Mouse (Mus musculus): ENCODE results near the gene Hsf2bp.
A peak's percentile ranks its signal among the peaks of the same experiment; 100 is the strongest.

Hsf2bp gene

GRCm38 (mm10) chr17:31935091-31935830 is 100.9 kb downstream of the Hsf2bp start:
- peak in 1 of 2 experiments; percentile 17 for DNase-seq

GRCm38 (mm10) chr17:31933956-31934355 is 102.2 kb downstream of the Hsf2bp start:
- DNase-seq, result peak in 1 of 2 experiments; percentile 60

- DNase-seq, result peak; percentile 47 to 78
Measured at GRCm38 (mm10) chr17:31931499-31931898, 104.7 kb downstream of the Hsf2bp start.

GRCm38 (mm10) chr17:31929844-31930715 is 106.1 kb downstream of the Hsf2bp start:
- peak; percentile 53 to 76 for DNase-seq

GRCm38 (mm10) chr17:31929032-31929431 is 107.1 kb downstream of the Hsf2bp start:
- DNase-seq, result no peak

GRCm38 (mm10) chr17:31927895-31928626 is 108.1 kb downstream of the Hsf2bp start:
- no peak for DNase-seq

GRCm38 (mm10) chr17:31924229-31924628 is 111.9 kb downstream of the Hsf2bp start:
- peak in 1 of 2 experiments; percentile 78 for DNase-seq

- DNase-seq, result peak in 1 of 2 experiments; percentile 35
Measured at GRCm38 (mm10) chr17:31923310-31923970, 112.7 kb downstream of the Hsf2bp start.

- DNase-seq, result peak; percentile 43 to 67
Measured at GRCm38 (mm10) chr17:31920589-31921190, 115.5 kb downstream of the Hsf2bp start.

GRCm38 (mm10) chr17:31919599-31919998 is 116.5 kb downstream of the Hsf2bp start:
- no peak for DNase-seq

- DNase-seq, result no peak
Measured at GRCm38 (mm10) chr17:31918374-31918773, 117.8 kb downstream of the Hsf2bp start.

- peak in 1 of 2 experiments; percentile 60 for DNase-seq
Measured at GRCm38 (mm10) chr17:31916461-31916775, 119.7 kb downstream of the Hsf2bp start.

GRCm38 (mm10) chr17:31915756-31916460 is 120.2 kb downstream of the Hsf2bp start:
- peak; percentile 59 to 82 for DNase-seq

GRCm38 (mm10) chr17:31914323-31914722 is 121.8 kb downstream of the Hsf2bp start:
- no peak for DNase-seq

- DNase-seq, result no peak
Measured at GRCm38 (mm10) chr17:31912881-31913662, 123.1 kb downstream of the Hsf2bp start.

GRCm38 (mm10) chr17:31912387-31912786 is 123.8 kb downstream of the Hsf2bp start:
- peak in 1 of 2 experiments; percentile 75 for DNase-seq

GRCm38 (mm10) chr17:31908966-31909365 is 127.2 kb downstream of the Hsf2bp start:
- DNase-seq, result peak in 1 of 2 experiments; percentile 71

GRCm38 (mm10) chr17:31906441-31906840 is 129.7 kb downstream of the Hsf2bp start:
- peak in 1 of 2 experiments; percentile 34 for DNase-seq

- DNase-seq, result peak; percentile 64 to 89
Measured at GRCm38 (mm10) chr17:31905791-31906211, 130.3 kb downstream of the Hsf2bp start.

- no peak for DNase-seq
Measured at GRCm38 (mm10) chr17:31905201-31905790, 130.9 kb downstream of the Hsf2bp start.
